Mouse (Mus musculus): ENCODE data around the gene Gnat2. TPM values are rescaled to one million over a fixed set of nuclear protein-coding genes. Genes with fewer than 3 reads are reported as not detected.

The Gnat2 gene
- polyA plus RNA-seq, 1 experiment from 2014 or later, result 0.33 TPM

GRCm38 (mm10) chr3:108065551-108065950, 27.0 kb upstream of the Gnat2 start:
- H3K27ac ChIP-seq (ENCODE audit: low read depth, low read length), result no peak overlapping the region
- no peaks in the 10 kb centered on the region for H3K27me3 ChIP-seq (ENCODE audit: control insufficient read depth, insufficient read depth, low read length)
- no peaks in the 10 kb centered on the region for H3K4me1 ChIP-seq (replicated peaks; ENCODE audit: control insufficient read depth, insufficient read depth, low read length)
- H3K36me3 ChIP-seq (ENCODE audit: control insufficient read depth, insufficient read depth, low read length), result no peaks in the 10 kb centered on the region
- H3K4me3 ChIP-seq (ENCODE audit: low read depth, low read length), result no peak overlapping the region
- H3K9ac ChIP-seq (ENCODE audit: low read length), result no peak overlapping the region
- H3K4me2 ChIP-seq (ENCODE audit: low read depth, low read length, severe bottlenecking), result no peak overlapping the region
- DNase-seq (ENCODE audit: low spot score), result no peak
- ATAC-seq (replicated peaks; ENCODE audit: low FRiP score), result no peak
- H3K9me3 ChIP-seq (ENCODE audit: control insufficient read depth, low read length), result no peaks in the 10 kb centered on the region
- WGBS, result 83% methylated on average over 9 of the region's 9 CpGs

- 73% methylated on average over 6 of the region's 6 CpGs for WGBS
- no peak overlapping the region for H3K27ac ChIP-seq (ENCODE audit: low read depth, low read length)
- H3K4me3 ChIP-seq (ENCODE audit: low read depth, low read length), result no peak overlapping the region
- ATAC-seq (replicated peaks; ENCODE audit: low FRiP score), result no peak
- no peak for DNase-seq (ENCODE audit: low spot score)
- no peak overlapping the region for H3K4me2 ChIP-seq (ENCODE audit: low read depth, low read length, severe bottlenecking)
- no peaks in the 10 kb centered on the region for H3K4me1 ChIP-seq (replicated peaks; ENCODE audit: control insufficient read depth, insufficient read depth, low read length)
- H3K27me3 ChIP-seq (ENCODE audit: control insufficient read depth, insufficient read depth, low read length), result no peaks in the 10 kb centered on the region
- no peaks in the 10 kb centered on the region for H3K36me3 ChIP-seq (ENCODE audit: control insufficient read depth, insufficient read depth, low read length)
- H3K9ac ChIP-seq (ENCODE audit: low read length), result no peak overlapping the region
- no peaks in the 10 kb centered on the region for H3K9me3 ChIP-seq (ENCODE audit: control insufficient read depth, low read length)
These were observed 25.1 kb upstream of the Gnat2 start for GRCm38 (mm10) chr3:108067370-108067934.

DNA sequence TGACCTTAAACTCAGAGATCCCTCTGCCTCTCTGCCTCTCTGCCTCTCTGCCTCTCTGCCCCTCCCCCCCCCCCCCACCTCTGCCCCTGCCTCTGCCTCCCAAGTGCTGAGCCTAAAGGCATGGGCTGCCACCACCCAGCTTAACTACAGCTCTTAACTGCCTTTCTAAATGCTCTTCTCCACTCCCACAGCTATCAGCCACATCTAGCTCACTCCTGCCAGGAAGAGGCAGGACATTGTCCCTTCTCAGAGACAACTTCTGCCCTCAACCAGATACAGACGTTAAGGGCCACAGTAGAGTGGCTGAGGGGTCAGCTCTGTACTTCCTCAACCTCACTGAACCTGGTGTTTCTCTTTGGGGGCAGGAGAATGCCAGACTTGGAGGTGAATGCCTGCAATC, 23.8 kb upstream of the Gnat2 start:
- H3K36me3 ChIP-seq (ENCODE audit: control insufficient read depth, insufficient read depth, low read length), result no peaks in the 10 kb centered on the region
- H3K27me3 ChIP-seq (ENCODE audit: control insufficient read depth, insufficient read depth, low read length), result no peaks in the 10 kb centered on the region
- DNase-seq (ENCODE audit: low spot score), result no peak
- no peak overlapping the region for H3K4me3 ChIP-seq (ENCODE audit: low read depth, low read length)
- H3K4me1 ChIP-seq (replicated peaks; ENCODE audit: control insufficient read depth, insufficient read depth, low read length), result no peaks in the 10 kb centered on the region
- WGBS, result 47% methylated on average over 1 of the region's 1 CpGs
- H3K9me3 ChIP-seq (ENCODE audit: control insufficient read depth, low read length), result no peaks in the 10 kb centered on the region
- H3K4me2 ChIP-seq (ENCODE audit: low read depth, low read length, severe bottlenecking), result no peak overlapping the region
- H3K9ac ChIP-seq (ENCODE audit: low read length), result no peak overlapping the region
- ATAC-seq (replicated peaks; ENCODE audit: low FRiP score), result no peak
- no peak overlapping the region for H3K27ac ChIP-seq (ENCODE audit: low read depth, low read length)

GRCm38 (mm10) chr3:108069231-108069870, 23.2 kb upstream of the Gnat2 start:
- no peak overlapping the region for H3K4me3 ChIP-seq (ENCODE audit: low read depth, low read length)
- 79% methylated on average over 13 of the region's 13 CpGs for WGBS
- H3K4me2 ChIP-seq (ENCODE audit: low read depth, low read length, severe bottlenecking), result no peak overlapping the region
- no peak overlapping the region for H3K27ac ChIP-seq (ENCODE audit: low read depth, low read length)
- H3K36me3 ChIP-seq (ENCODE audit: control insufficient read depth, insufficient read depth, low read length), result no peaks in the 10 kb centered on the region; the same call in 1 of the 2 replicates
- no peaks in the 10 kb centered on the region for H3K9me3 ChIP-seq (ENCODE audit: control insufficient read depth, low read length)
- DNase-seq (ENCODE audit: low spot score), result no peak
- H3K27me3 ChIP-seq (ENCODE audit: control insufficient read depth, insufficient read depth, low read length), result no peaks in the 10 kb centered on the region
- H3K9ac ChIP-seq (ENCODE audit: low read length), result no peak overlapping the region
- no peak for ATAC-seq (replicated peaks; ENCODE audit: low FRiP score)
- H3K4me1 ChIP-seq (replicated peaks; ENCODE audit: control insufficient read depth, insufficient read depth, low read length), result no peaks in the 10 kb centered on the region

- Histone ChIP-seq H3K4me1 (replicated peaks; ENCODE audit: control insufficient read depth, insufficient read depth, low read length) (no peaks in the 10 kb centered on the region), H3K9ac (ENCODE audit: low read length) (no peak overlapping the region), H3K36me3 (ENCODE audit: control insufficient read depth, insufficient read depth, low read length) (peaks cover 3% of the 10 kb centered on the region; the same call in 1 of the 2 replicates), H3K9me3 (ENCODE audit: control insufficient read depth, low read length) (no peaks in the 10 kb centered on the region), H3K4me3 (ENCODE audit: low read depth, low read length) (no peak overlapping the region), H3K27ac (ENCODE audit: low read depth, low read length) (no peak overlapping the region), H3K27me3 (ENCODE audit: control insufficient read depth, insufficient read depth, low read length) (no peaks in the 10 kb centered on the region), H3K4me2 (ENCODE audit: low read depth, low read length, severe bottlenecking) (no peak overlapping the region)
- DNase-seq (ENCODE audit: low spot score) (peak; percentile 80), ATAC-seq (replicated peaks; ENCODE audit: low FRiP score) (0 out of 2 replicates have a peak, but pooled peaks have one; percentile 46)
- 65% methylated on average over 10 of the region's 10 CpGs for WGBS
These were observed 22.0 kb upstream of the Gnat2 start for GRCm38 (mm10) chr3:108070295-108071293.

- H3K4me2 ChIP-seq (ENCODE audit: low read depth, low read length, severe bottlenecking), result no peak overlapping the region
- H3K9ac ChIP-seq (ENCODE audit: low read length), result no peak overlapping the region
- H3K27me3 ChIP-seq (ENCODE audit: control insufficient read depth, insufficient read depth, low read length), result no peaks in the 10 kb centered on the region
- peaks cover 8% of the 10 kb centered on the region; the same call in 1 of the 2 replicates for H3K36me3 ChIP-seq (ENCODE audit: control insufficient read depth, insufficient read depth, low read length)
- no peak for DNase-seq (ENCODE audit: low spot score)
- WGBS, result 78% methylated on average over 10 of the region's 10 CpGs
- H3K9me3 ChIP-seq (ENCODE audit: control insufficient read depth, low read length), result no peaks in the 10 kb centered on the region
- no peak overlapping the region for H3K4me3 ChIP-seq (ENCODE audit: low read depth, low read length)
- no peak for ATAC-seq (replicated peaks; ENCODE audit: low FRiP score)
- H3K27ac ChIP-seq (ENCODE audit: low read depth, low read length), result no peak overlapping the region
- no peaks in the 10 kb centered on the region for H3K4me1 ChIP-seq (replicated peaks; ENCODE audit: control insufficient read depth, insufficient read depth, low read length)
These were observed 19.5 kb upstream of the Gnat2 start for GRCm38 (mm10) chr3:108072983-108073569.

- peaks cover 11% of the 10 kb centered on the region; the same call in 1 of the 2 replicates for H3K36me3 ChIP-seq (ENCODE audit: control insufficient read depth, insufficient read depth, low read length)
- H3K27ac ChIP-seq (ENCODE audit: low read depth, low read length), result no peak overlapping the region
- H3K9me3 ChIP-seq (ENCODE audit: control insufficient read depth, low read length), result no peaks in the 10 kb centered on the region
- H3K27me3 ChIP-seq (ENCODE audit: control insufficient read depth, insufficient read depth, low read length), result no peaks in the 10 kb centered on the region
- 95% methylated on average over 9 of the region's 9 CpGs for WGBS
- H3K4me1 ChIP-seq (replicated peaks; ENCODE audit: control insufficient read depth, insufficient read depth, low read length), result no peaks in the 10 kb centered on the region
- DNase-seq (ENCODE audit: low spot score) (no peak), ATAC-seq (replicated peaks; ENCODE audit: low FRiP score) (no peak)
- no peak overlapping the region for H3K4me2 ChIP-seq (ENCODE audit: low read depth, low read length, severe bottlenecking)
- no peak overlapping the region for H3K4me3 ChIP-seq (ENCODE audit: low read depth, low read length)
- no peak overlapping the region for H3K9ac ChIP-seq (ENCODE audit: low read length)
These were observed 15.8 kb upstream of the Gnat2 start for GRCm38 (mm10) chr3:108076836-108077235.

- Histone ChIP-seq H3K9me3 (ENCODE audit: control insufficient read depth, low read length) (no peaks in the 10 kb centered on the region), H3K4me3 (ENCODE audit: low read depth, low read length) (no peak overlapping the region), H3K4me1 (replicated peaks; ENCODE audit: control insufficient read depth, insufficient read depth, low read length) (peaks cover 13% of the 10 kb centered on the region), H3K4me2 (ENCODE audit: low read depth, low read length, severe bottlenecking) (no peak overlapping the region), H3K27me3 (ENCODE audit: control insufficient read depth, insufficient read depth, low read length) (no peaks in the 10 kb centered on the region), H3K27ac (ENCODE audit: low read depth, low read length) (no peak overlapping the region), H3K36me3 (ENCODE audit: control insufficient read depth, insufficient read depth, low read length) (peaks cover 4% of the 10 kb centered on the region; the same call in 1 of the 2 replicates), H3K9ac (ENCODE audit: low read length) (no peak overlapping the region)
- ATAC-seq (replicated peaks; ENCODE audit: low FRiP score) (no peak), DNase-seq (ENCODE audit: low spot score) (no peak)
- 62% methylated on average over 4 of the region's 4 CpGs for WGBS
These were observed 10.9 kb upstream of the Gnat2 start for GRCm38 (mm10) chr3:108081681-108082080.
